Mouse (Mus musculus) kidney, postnatal 0 days (tissue): ENCODE data around the gene Poc1a. TPM values are rescaled to one million over a fixed set of nuclear protein-coding genes. Genes with fewer than 3 reads are reported as not detected.

ENCODE experiments used
- ATAC-seq: fragments of 200-750 bp; cut with Nextera tagmentation; replicated peaks from 2 replicates; pipeline ENCODE4 v1.8.0; 2017; ENCODE audit warnings: low read depth, moderate number of reproducible peaks, moderate TSS enrichment, moderate library complexity; ENCODE audit not compliant: low FRiP score
- DNase-seq: peaks from one replicate; pipeline ENCODE4 v3.0.0-alpha.2; 2016; ENCODE audit warnings: low spot score
- H3K27ac ChIP-seq: fragments of 300-500 bp; sonication (generic); 2 replicates; pipeline ENCODE4 v1.5.1; 2014; ENCODE audit warnings: mild to moderate bottlenecking
- H3K27me3 ChIP-seq: fragments of 300-500 bp; sonication (generic); 2 replicates; pipeline ENCODE4 v1.6.1; 2014; ENCODE audit warnings: low read length, mixed read lengths; ENCODE audit not compliant: insufficient read depth
- H3K36me3 ChIP-seq: fragments of 300-500 bp; sonication (generic); 2 replicates; pipeline ENCODE4 v1.6.1; 2014; ENCODE audit warnings: low read length, mixed read lengths; ENCODE audit not compliant: insufficient read depth
- H3K4me1 ChIP-seq: fragments of 300-500 bp; sonication (generic); replicated peaks from 2 replicates; pipeline ENCODE4 v1.6.1; 2014; ENCODE audit warnings: antibody characterized with exemption, low read length, mixed read lengths; ENCODE audit not compliant: insufficient read depth
- H3K4me2 ChIP-seq: fragments of 300-500 bp; sonication (generic); 2 replicates; pipeline ENCODE4 v1.6.1; 2014; ENCODE audit warnings: mild to moderate bottlenecking, low read length, moderate library complexity, mixed read lengths
- H3K4me3 ChIP-seq: fragments of 300-500 bp; sonication (generic); replicated peaks from 2 replicates; pipeline ENCODE4 v1.5.1; 2014; ENCODE audit warnings: low read depth, low read length
- H3K9ac ChIP-seq: fragments of 300-500 bp; sonication (generic); 2 replicates; pipeline ENCODE4 v1.6.1; 2014; ENCODE audit warnings: low read depth, low read length
- H3K9me3 ChIP-seq: fragments of 300-500 bp; sonication (generic); replicated peaks from 2 replicates; pipeline ENCODE4 v1.6.1; 2016; ENCODE audit warnings: low read length, inconsistent platforms, mixed read lengths
- CTCF ChIP-seq: IDR thresholded peaks from 2 replicates; pipeline ENCODE4 v1.5.1; 2016; ENCODE audit warnings: antibody characterized with exemption, low read depth, mild to moderate bottlenecking, moderate library complexity
- WGBS: fragments of 180-500 bp; shearing (Covaris S2); extraction: QIAGEN DNeasy Blood & Tissue Kit; methylation state at CpG from one replicate; pipeline ENCODE4 v1.1.7; 2014; 5-methylcytosine and 5-hydroxymethylcytosine counted together
- polyA plus RNA-seq: library from polyadenylated mRNA; unstranded; fragments of >200 nt; fragmentation: Nextera tagmentation; extraction: Ambion mirVana; gene quantifications from 2 replicates; pipeline ENCODE4 v1.2.1, GENCODE M21; 2015

The Poc1a gene
- polyA plus RNA-seq, 1 experiment from 2014 or later = 13.1 TPM

GRCm38 (mm10) chr9:106356323-106356844 is 75.5 kb downstream of the Poc1a start:
- no peak overlapping the region for H3K4me2 ChIP-seq
- H3K36me3 ChIP-seq = no peaks in the 10 kb centered on the region
- no peaks in the 10 kb centered on the region for H3K27me3 ChIP-seq
- 34% methylated on average over 8 of the region's 10 CpGs for WGBS
- TF ChIP-seq CTCF = no peak
- H3K9me3 ChIP-seq = no peaks in the 10 kb centered on the region
- peak; percentile 52 for DNase-seq
- ATAC-seq = peak; percentile 33; the same call in 1 of the 2 replicates
- no peak overlapping the region for H3K9ac ChIP-seq
- H3K4me1 ChIP-seq = peaks cover 12% of the 10 kb centered on the region; the same call in 1 of the 2 replicates
- 0 out of 2 replicates have a peak overlapping the region, but pooled peaks have one; percentile 47 for H3K27ac ChIP-seq
- H3K4me3 ChIP-seq = no peak overlapping the region

DNA sequence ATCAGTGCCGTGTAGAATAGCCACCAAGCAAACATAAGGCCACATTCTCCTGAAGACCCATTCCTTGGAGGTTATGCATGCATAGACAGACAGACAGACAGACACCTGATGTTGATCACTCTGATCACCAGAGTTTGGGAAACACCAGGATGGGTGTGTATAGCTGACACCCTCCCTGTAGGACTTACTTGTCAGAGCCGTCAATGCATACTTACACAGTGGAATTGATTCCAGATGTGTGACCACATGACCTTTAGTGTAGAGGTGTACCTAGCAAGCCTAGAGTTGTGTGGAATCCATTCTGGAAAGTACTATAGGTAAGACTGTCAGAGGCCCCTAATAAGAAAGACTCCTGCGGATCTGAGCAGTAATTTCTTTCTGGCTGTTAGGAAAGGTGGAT is 76.3 kb downstream of the Poc1a start:
- no peak for TF ChIP-seq CTCF
- DNase-seq (no peak), ATAC-seq (no peak)
- H3K36me3 ChIP-seq = no peaks in the 10 kb centered on the region
- H3K9ac ChIP-seq = no peak overlapping the region
- H3K4me3 ChIP-seq = no peak overlapping the region
- no peak overlapping the region for H3K4me2 ChIP-seq
- H3K27ac ChIP-seq = no peak overlapping the region
- WGBS = 80% methylated on average over 3 of the region's 3 CpGs
- no peaks in the 10 kb centered on the region for H3K27me3 ChIP-seq
- H3K9me3 ChIP-seq = no peaks in the 10 kb centered on the region
- H3K4me1 ChIP-seq = peaks cover 12% of the 10 kb centered on the region; the same call in 1 of the 2 replicates

- H3K4me2 ChIP-seq = no peak overlapping the region
- H3K27ac ChIP-seq = no peak overlapping the region
- 70% methylated on average over 6 of the region's 6 CpGs for WGBS
- ATAC-seq = no peak
- peaks cover 12% of the 10 kb centered on the region; the same call in 1 of the 2 replicates for H3K4me1 ChIP-seq
- H3K9me3 ChIP-seq = no peaks in the 10 kb centered on the region
- no peaks in the 10 kb centered on the region for H3K27me3 ChIP-seq
- TF ChIP-seq CTCF = no peak
- H3K9ac ChIP-seq = no peak overlapping the region
- no peaks in the 10 kb centered on the region for H3K36me3 ChIP-seq
- no peak for DNase-seq
- H3K4me3 ChIP-seq = no peak overlapping the region
Measured at GRCm38 (mm10) chr9:106359297-106359696, 78.4 kb downstream of the Poc1a start.

GRCm38 (mm10) chr9:106361140-106361539 is 80.3 kb downstream of the Poc1a start:
- ATAC-seq = peak; percentile 14; the same call in 1 of the 2 replicates
- DNase-seq = no peak
- H3K9ac ChIP-seq = no peak overlapping the region
- 0 out of 2 replicates have a peak, but pooled peaks cover 6% of the 10 kb centered on the region for H3K4me1 ChIP-seq
- H3K4me2 ChIP-seq = no peak overlapping the region
- H3K27me3 ChIP-seq = no peaks in the 10 kb centered on the region
- WGBS = 80% methylated on average over 6 of the region's 6 CpGs
- TF ChIP-seq CTCF = no peak
- no peak overlapping the region for H3K27ac ChIP-seq
- H3K36me3 ChIP-seq = no peaks in the 10 kb centered on the region
- H3K9me3 ChIP-seq = no peaks in the 10 kb centered on the region
- no peak overlapping the region for H3K4me3 ChIP-seq

DNA sequence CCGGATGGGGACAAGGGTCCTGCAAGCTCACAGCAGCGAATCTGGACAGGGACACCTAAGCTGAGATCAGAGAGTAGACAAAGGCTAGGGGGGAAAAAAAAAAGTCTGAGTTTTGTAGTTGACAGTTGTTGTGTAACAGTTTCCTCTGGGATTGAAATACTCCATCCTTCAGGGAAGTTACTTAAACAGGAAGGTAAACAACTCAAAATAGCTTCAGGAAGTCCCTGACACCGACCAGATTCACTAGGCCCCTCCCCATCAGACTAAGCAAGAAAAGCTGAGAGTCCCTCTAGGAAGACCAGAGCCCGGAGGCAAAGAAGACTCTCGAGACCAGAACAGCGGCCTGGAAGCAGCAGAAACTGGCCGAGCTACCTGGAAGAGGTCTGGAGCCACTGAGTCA is 84.5 kb downstream of the Poc1a start:
- H3K27ac ChIP-seq = no peak overlapping the region
- H3K27me3 ChIP-seq = no peaks in the 10 kb centered on the region
- ATAC-seq (no peak), DNase-seq (no peak)
- no peaks in the 10 kb centered on the region for H3K9me3 ChIP-seq
- H3K4me2 ChIP-seq = no peak overlapping the region
- H3K36me3 ChIP-seq = no peaks in the 10 kb centered on the region
- TF ChIP-seq CTCF = no peak
- WGBS = 70% methylated on average over 7 of the region's 7 CpGs
- H3K4me1 ChIP-seq = peaks cover 8% of the 10 kb centered on the region
- H3K4me3 ChIP-seq = no peak overlapping the region
- H3K9ac ChIP-seq = no peak overlapping the region

- DNase-seq = no peak
- ATAC-seq = no peak
- 62% methylated on average over 1 of the region's 1 CpGs for WGBS
- Histone ChIP-seq H3K27ac (no peak overlapping the region), H3K9ac (no peak overlapping the region), H3K27me3 (no peaks in the 10 kb centered on the region), H3K4me2 (no peak overlapping the region), H3K4me3 (no peak overlapping the region), H3K4me1 (peaks cover 17% of the 10 kb centered on the region), H3K36me3 (0 out of 2 replicates have a peak, but pooled peaks cover under 1% of the 10 kb centered on the region), H3K9me3 (no peaks in the 10 kb centered on the region)
- TF ChIP-seq CTCF = no peak
Measured at GRCm38 (mm10) chr9:106366188-106366587, 85.3 kb downstream of the Poc1a start.
